Mouse (Mus musculus) heart, adult 9 months (tissue): ENCODE results near the gene Itgb4.

Source experiments
- DNase-seq, 2 experiments: peaks; one replicate each; pipeline ENCODE4 v3.0.0; 2022; ENCODE audit warnings: low spot score in 2 of 2

The Itgb4 gene

GRCm38 (mm10) chr11:116028177-116028865, 53.8 kb downstream of the Itgb4 start:
- no peak for DNase-seq

- no peak for DNase-seq
Observed at GRCm38 (mm10) chr11:116029086-116029865, 54.8 kb downstream of the Itgb4 start.

GRCm38 (mm10) chr11:116030088-116030897, 55.8 kb downstream of the Itgb4 start, which contains the start of gene Unk:
Unk (plus strand) TSS chr11:116030322.
- DNase-seq, result peak; percentile 96 to 99

GRCm38 (mm10) chr11:116030898-116031845, 56.7 kb downstream of the Itgb4 start:
- DNase-seq, result peak in 1 of 2 experiments; percentile 65

GRCm38 (mm10) chr11:116034584-116034983, 60.1 kb downstream of the Itgb4 start:
- no peak for DNase-seq

GRCm38 (mm10) chr11:116036671-116037070, 62.2 kb downstream of the Itgb4 start:
- no peak for DNase-seq

- no peak for DNase-seq
Observed at GRCm38 (mm10) chr11:116037826-116038225, 63.3 kb downstream of the Itgb4 start.

- DNase-seq, result no peak
Observed at GRCm38 (mm10) chr11:116040593-116040992, 66.1 kb downstream of the Itgb4 start.

GRCm38 (mm10) chr11:116041833-116042232, 67.3 kb downstream of the Itgb4 start:
- DNase-seq, result no peak

GRCm38 (mm10) chr11:116042372-116043138, 68.0 kb downstream of the Itgb4 start:
- DNase-seq, result no peak

- DNase-seq, result no peak
Observed at GRCm38 (mm10) chr11:116043286-116043685, 68.8 kb downstream of the Itgb4 start.

- DNase-seq, result no peak
Observed at GRCm38 (mm10) chr11:116045173-116045572, 70.7 kb downstream of the Itgb4 start.

- DNase-seq, result no peak
Observed at GRCm38 (mm10) chr11:116049610-116050009, 75.1 kb downstream of the Itgb4 start.

- no peak for DNase-seq
Observed at GRCm38 (mm10) chr11:116050196-116050595, 75.7 kb downstream of the Itgb4 start.

GRCm38 (mm10) chr11:116053510-116054229, 79.2 kb downstream of the Itgb4 start:
- DNase-seq, result no peak

- DNase-seq, result no peak
Observed at GRCm38 (mm10) chr11:116055873-116056272, 81.4 kb downstream of the Itgb4 start.

GRCm38 (mm10) chr11:116057237-116057881, 82.8 kb downstream of the Itgb4 start:
- DNase-seq, result no peak
